Mouse (Mus musculus): Measurements from ENCODE around the gene Lmo7.
A peak's percentile ranks its signal among the peaks of the same experiment; 100 is the strongest.

The Lmo7 gene

DNA sequence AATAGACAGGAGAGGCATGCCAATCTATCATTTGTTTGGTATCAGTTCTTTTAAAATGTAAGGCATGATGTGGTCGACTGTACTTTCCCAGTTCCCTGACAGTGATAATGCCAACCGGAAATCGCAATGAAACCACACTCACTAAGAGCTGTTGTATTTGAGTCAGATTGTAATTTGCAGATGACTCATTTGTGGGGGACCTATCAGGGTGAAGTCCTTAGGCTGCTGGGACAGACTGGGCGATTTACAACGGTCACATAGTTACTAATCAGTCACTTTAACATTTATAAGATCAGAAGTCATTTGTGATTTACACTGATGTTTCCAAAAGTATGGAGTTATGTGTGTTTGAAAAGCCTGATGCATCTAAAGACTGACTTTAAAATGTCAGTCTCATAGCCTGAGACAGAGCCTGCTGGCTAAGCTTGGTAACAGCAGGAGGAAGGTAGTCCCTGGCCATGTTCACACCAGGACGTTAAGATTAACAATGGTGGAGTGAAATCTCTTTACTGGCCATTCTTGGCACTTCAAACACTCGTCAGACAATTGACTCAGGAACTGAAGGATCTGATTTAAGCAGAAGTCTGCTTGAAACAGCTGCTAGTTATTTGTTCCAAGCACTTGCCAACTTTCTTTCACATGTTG lies 149.4 kb downstream of the Lmo7 start:
- no peak for DNase-seq (ENCODE audit: low spot score)

DNA sequence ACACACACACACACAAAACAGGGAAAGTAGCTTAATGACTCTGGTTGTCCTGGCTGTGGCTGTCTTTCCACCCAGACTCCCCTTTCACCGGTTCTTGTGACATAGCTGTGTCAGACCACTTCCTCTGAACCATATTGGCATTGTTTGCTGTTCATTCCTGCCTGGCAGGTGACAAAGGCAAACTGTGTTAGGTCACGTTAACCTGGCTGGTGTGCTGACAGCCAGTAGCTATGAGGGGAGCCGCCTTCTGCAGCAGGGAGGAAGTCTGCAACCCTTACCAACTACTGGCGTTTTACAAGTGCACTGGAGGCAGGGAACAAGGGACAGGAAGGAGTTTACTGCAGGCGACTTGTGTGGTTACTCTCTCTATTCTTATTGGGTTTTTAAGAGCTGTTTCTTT lies 153.2 kb downstream of the Lmo7 start:
- no peak for DNase-seq (ENCODE audit: low spot score)

GRCm38 (mm10) chr14:101883787-101884186 lies 154.0 kb downstream of the Lmo7 start:
- no peak for DNase-seq (ENCODE audit: low spot score)

- DNase-seq (ENCODE audit: low spot score): no peak
Measured at GRCm38 (mm10) chr14:101886320-101886719, 156.6 kb downstream of the Lmo7 start.

- no peak for DNase-seq (ENCODE audit: low spot score)
Measured at GRCm38 (mm10) chr14:101891903-101892448, 162.2 kb downstream of the Lmo7 start.

DNA sequence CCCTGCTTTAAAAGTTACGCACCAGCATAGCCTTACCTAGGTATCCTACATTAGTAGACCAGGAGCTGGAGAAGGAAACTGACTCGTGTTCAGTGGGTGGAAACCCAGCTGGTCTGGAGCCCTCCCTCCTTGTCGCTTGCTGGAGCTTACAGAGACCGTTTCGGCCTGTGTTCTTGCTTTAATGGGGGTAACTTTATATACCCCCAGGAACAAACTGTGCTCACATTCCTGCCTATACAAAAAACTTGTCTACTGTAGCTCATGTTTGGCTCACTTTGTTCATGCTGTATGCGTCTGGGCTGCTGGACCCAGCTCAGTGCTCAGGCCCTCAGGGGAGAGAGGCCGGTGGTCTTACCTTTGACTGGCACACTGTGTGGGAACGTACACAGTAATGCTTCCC lies 162.7 kb downstream of the Lmo7 start:
- DNase-seq (ENCODE audit: low spot score): no peak

DNA sequence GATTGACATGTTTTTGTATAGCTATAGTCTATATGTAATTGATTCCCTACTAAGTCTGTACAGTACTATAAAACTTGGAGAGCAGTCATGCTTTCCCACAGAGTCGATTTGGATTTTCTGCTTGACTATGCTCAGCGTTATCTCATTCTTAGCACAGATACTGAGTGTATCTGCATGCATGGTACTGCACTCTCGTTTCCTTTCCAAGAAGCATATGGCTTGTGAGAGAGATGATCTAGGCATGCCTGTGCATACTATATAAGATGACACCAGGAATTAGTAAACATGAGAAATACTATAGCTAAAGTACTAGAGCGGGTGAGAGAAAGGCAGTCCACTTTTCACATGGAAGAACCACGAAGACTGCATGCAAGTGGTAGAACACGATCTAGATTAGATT lies 163.5 kb downstream of the Lmo7 start:
- DNase-seq (ENCODE audit: low spot score): no peak

GRCm38 (mm10) chr14:101898250-101898649 lies 168.5 kb downstream of the Lmo7 start:
- DNase-seq (ENCODE audit: low spot score): no peak

DNA sequence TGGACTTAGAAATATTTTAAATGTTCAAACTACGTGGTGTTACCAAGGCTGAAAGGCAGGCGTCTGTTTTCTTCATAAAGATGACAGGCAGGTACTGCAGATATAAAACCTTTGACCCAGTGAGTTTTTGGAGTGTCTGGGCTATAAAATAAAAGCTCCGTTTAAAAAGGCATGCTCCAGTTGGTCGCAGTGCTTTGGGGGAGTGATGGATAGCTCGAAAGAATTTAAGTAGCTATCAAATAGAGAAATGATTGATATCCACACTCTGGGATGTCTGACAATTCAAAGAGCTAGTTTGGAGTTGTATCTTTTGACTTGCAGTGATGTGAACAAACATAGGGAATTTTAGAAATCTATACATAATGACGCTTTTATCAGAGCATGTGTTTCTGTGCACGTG lies 171.7 kb downstream of the Lmo7 start:
- no peak for DNase-seq (ENCODE audit: low spot score)

DNA sequence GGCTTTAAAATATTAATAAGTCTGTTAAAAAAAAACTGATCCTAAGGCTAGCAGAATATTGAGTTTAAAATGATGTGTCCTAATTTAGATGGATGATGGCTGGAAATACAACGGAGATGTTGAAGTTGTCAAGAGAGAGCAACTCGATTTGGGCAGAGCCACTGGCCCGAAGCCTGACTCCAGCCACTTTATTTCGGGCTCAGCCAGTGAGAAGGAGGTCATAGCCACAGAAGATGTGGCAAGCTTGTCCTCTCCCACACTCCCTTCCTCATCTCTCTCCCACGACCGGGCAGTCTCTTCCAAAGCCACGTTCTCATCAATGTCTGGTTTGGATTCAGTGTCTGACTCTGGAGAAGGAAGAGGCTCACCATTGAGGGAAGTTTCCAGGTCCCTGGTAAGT lies 172.2 kb downstream of the Lmo7 start:
- DNase-seq (ENCODE audit: low spot score): no peak

GRCm38 (mm10) chr14:101903722-101904121 lies 174.0 kb downstream of the Lmo7 start:
- DNase-seq (ENCODE audit: low spot score): no peak

DNA sequence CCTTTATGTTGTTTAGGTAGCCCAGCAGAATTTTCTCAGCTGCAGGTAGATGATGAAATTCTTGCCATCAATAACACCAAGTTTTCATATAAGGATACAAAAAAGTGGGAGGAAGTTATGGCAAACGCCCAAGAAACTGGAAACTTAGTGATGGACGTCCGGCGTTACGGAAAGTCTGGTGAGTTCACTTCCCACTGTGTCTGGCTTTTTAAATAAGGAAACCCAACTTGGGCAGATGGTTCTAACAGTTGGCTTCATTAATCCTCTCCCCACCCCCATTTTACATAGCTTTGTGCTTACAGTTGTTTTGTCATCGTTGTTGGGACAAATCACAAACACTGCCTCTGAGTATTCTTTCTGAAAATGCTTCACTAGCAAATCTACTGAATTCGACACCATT lies 182.2 kb downstream of the Lmo7 start:
- no peak for DNase-seq (ENCODE audit: low spot score)

DNA sequence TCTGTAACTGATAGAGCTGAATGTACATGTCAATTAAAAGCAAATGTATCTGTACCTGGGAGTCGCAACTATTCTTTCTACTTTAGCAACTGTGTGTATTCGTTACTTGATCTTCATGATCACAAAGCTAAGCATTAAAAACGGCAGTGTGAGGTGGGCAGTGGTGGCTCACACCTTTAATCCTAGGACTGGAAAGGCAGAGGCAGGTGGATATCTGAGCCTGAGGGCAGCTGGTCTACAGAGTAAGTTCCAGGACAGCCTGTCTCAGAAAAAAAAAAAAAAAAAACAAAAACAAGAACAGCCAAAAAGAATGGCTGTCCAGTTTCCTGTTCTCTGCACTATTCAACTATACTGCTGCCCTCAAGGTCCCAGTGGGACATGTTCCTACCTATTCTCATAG lies 182.6 kb downstream of the Lmo7 start:
- DNase-seq (ENCODE audit: low spot score): no peak

- DNase-seq (ENCODE audit: low spot score): no peak
Measured at GRCm38 (mm10) chr14:101914321-101914720, 184.6 kb downstream of the Lmo7 start.

- no peak for DNase-seq (ENCODE audit: low spot score)
Measured at GRCm38 (mm10) chr14:101915867-101916266, 186.1 kb downstream of the Lmo7 start.

GRCm38 (mm10) chr14:101918471-101918870 lies 188.7 kb downstream of the Lmo7 start:
- DNase-seq (ENCODE audit: low spot score): no peak

DNA sequence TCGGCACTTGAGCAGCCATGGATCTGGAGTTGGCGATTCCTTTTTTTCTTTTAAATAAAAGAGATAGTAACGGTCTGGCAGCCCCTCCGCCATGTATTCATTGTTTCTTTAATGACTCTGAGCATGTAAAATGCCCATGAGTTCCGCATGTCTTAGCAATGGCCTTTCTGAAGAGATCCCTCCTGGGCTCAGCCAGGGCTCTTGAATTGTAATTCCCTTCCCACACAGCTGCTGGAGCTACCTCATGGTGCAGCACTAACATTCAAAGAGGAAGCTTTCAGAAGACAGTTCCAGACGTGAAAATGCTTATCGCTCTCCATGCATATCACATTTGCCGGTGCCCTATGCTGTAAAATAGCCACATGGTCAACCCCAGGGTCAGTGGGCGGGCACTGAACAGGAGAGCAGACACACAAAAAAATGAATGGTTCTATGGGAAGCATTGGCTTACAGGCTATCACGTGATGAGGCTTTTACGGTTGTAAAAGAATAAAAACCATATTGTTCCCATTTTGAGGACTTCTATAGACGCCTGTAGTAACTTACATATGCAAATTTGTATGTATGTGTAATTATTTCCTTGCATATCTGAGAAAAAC lies 198.0 kb downstream of the Lmo7 start:
- DNase-seq (ENCODE audit: low spot score): no peak

GRCm38 (mm10) chr14:101930576-101931447 lies 201.1 kb downstream of the Lmo7 start:
- no peak for DNase-seq (ENCODE audit: low spot score)

DNA sequence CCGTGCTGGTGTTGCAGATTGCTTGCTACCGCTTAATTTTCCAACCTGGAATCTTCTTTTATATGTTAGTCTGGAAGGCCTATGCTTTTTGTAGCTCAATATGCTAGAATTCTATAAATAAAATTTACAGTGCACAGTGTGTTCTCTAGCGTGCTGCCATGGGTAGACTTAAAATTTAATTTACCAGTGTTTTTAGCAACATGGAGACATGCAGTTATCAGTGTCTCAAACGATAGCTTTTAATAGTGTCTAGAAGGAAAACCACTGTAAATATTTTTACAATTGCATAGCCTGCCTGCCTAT lies 201.6 kb downstream of the Lmo7 start:
- DNase-seq (ENCODE audit: low spot score): no peak

DNA sequence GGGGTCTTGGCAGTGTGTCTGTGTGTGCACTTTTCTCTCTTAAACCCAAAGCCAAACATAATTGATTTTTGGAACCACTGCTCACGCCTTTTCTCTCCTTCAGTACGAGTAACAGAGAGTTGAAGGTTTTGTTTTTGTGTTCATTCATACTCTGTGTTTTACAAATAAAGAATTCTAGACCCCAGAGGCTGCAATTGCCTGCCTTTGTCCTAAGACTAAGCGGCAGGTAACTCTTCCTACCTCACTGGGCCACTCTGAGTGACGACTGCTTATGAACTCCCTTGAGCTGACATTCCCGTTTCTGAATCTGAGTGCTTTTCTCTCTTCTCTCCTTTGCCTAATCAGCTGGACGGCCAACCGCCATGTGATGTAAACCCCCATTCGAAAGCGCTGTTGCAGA lies 203.8 kb downstream of the Lmo7 start:
- DNase-seq (ENCODE audit: low spot score): no peak

GRCm38 (mm10) chr14:101942971-101943370 lies 213.2 kb downstream of the Lmo7 start:
- peak; percentile 42 for DNase-seq (ENCODE audit: low spot score)

- no peak for DNase-seq (ENCODE audit: low spot score)
Measured at GRCm38 (mm10) chr14:101946711-101947516, 217.2 kb downstream of the Lmo7 start.
